Mouse (Mus musculus): ENCODE data around the gene Olfr1136. TPM values are rescaled to one million over a fixed set of nuclear protein-coding genes. Genes with fewer than 3 reads are reported as not detected.

Olfr1136 gene
- not detected for polyA plus RNA-seq (2014; fragmentation: Illumina TruSeq; extraction: RNeasy Lipid Tissue Mini Kit (QIAGEN cat#74804); ENCODE audit: low read depth, low replicate concordance)

GRCm38 (mm10) chr2:87693847-87694246 lies at the start of gene Olfr1136:
TSS of gene Olfr1136 (minus strand) at chr2:87693947.

GRCm38 (mm10) chr2:87743452-87743851 lies 49.7 kb upstream of the Olfr1136 start, which contains the start of gene Olfr1140:
TSS of gene Olfr1140 (plus strand) at chr2:87743752.

GRCm38 (mm10) chr2:87739878-87740277 lies 46.1 kb upstream of the Olfr1136 start, which contains the start of gene Olfr1138:
TSS of gene Olfr1138 (minus strand) at chr2:87739978.

GRCm38 (mm10) chr2:87713079-87713478 lies 19.3 kb upstream of the Olfr1136 start, which contains the start of gene Olfr1137:
TSS of gene Olfr1137 (minus strand) at chr2:87713179.

GRCm38 (mm10) chr2:87673564-87673963 lies 20.2 kb downstream of the Olfr1136 start, which contains the start of gene Olfr1135:
TSS of gene Olfr1135 (minus strand) at chr2:87673664.

GRCm38 (mm10) chr2:87658360-87658759 lies 35.4 kb downstream of the Olfr1136 start, which contains the start of gene Olfr1134:
TSS of gene Olfr1134 (minus strand) at chr2:87658460.

GRCm38 (mm10) chr2:87647274-87647673 lies 46.5 kb downstream of the Olfr1136 start, which contains the start of gene Olfr1133:
TSS of gene Olfr1133 (minus strand) at chr2:87647374.

Other genes with a start within 250 kb of the Olfr1136 start
- gene Olfr1126, start 240.0 kb downstream of the Olfr1136 start, polyA plus RNA-seq (2014; fragmentation: Illumina TruSeq; extraction: RNeasy Lipid Tissue Mini Kit (QIAGEN cat#74804); ENCODE audit: low read depth, low replicate concordance): not detected
- gene Pramel7, start 196.9 kb downstream of the Olfr1136 start, polyA plus RNA-seq (2014; fragmentation: Illumina TruSeq; extraction: RNeasy Lipid Tissue Mini Kit (QIAGEN cat#74804); ENCODE audit: low read depth, low replicate concordance): 0.71 TPM
- gene Pramel6, start 187.4 kb downstream of the Olfr1136 start, polyA plus RNA-seq (2014; fragmentation: Illumina TruSeq; extraction: RNeasy Lipid Tissue Mini Kit (QIAGEN cat#74804); ENCODE audit: low read depth, low replicate concordance): not detected
- 0.39 TPM for gene Olfr153, start 162.2 kb downstream of the Olfr1136 start, polyA plus RNA-seq (2014; fragmentation: Illumina TruSeq; extraction: RNeasy Lipid Tissue Mini Kit (QIAGEN cat#74804); ENCODE audit: low read depth, low replicate concordance)
- gene Olfr1128, start 148.4 kb downstream of the Olfr1136 start, polyA plus RNA-seq (2014; fragmentation: Illumina TruSeq; extraction: RNeasy Lipid Tissue Mini Kit (QIAGEN cat#74804); ENCODE audit: low read depth, low replicate concordance): not detected
- gene Olfr1129, start 120.0 kb downstream of the Olfr1136 start, polyA plus RNA-seq (2014; fragmentation: Illumina TruSeq; extraction: RNeasy Lipid Tissue Mini Kit (QIAGEN cat#74804); ENCODE audit: low read depth, low replicate concordance): not detected
- gene Olfr1130, start 87.7 kb downstream of the Olfr1136 start, polyA plus RNA-seq (2014; fragmentation: Illumina TruSeq; extraction: RNeasy Lipid Tissue Mini Kit (QIAGEN cat#74804); ENCODE audit: low read depth, low replicate concordance): not detected
- not detected for gene Olfr1131, start 66.8 kb downstream of the Olfr1136 start, polyA plus RNA-seq (2014; fragmentation: Illumina TruSeq; extraction: RNeasy Lipid Tissue Mini Kit (QIAGEN cat#74804); ENCODE audit: low read depth, low replicate concordance)
- gene Olfr1132, start 56.4 kb downstream of the Olfr1136 start, polyA plus RNA-seq (2014; fragmentation: Illumina TruSeq; extraction: RNeasy Lipid Tissue Mini Kit (QIAGEN cat#74804); ENCODE audit: low read depth, low replicate concordance): not detected
- gene Olfr1133, start 46.6 kb downstream of the Olfr1136 start, polyA plus RNA-seq (2014; fragmentation: Illumina TruSeq; extraction: RNeasy Lipid Tissue Mini Kit (QIAGEN cat#74804); ENCODE audit: low read depth, low replicate concordance): not detected
- gene Olfr1134, start 35.5 kb downstream of the Olfr1136 start, polyA plus RNA-seq (2014; fragmentation: Illumina TruSeq; extraction: RNeasy Lipid Tissue Mini Kit (QIAGEN cat#74804); ENCODE audit: low read depth, low replicate concordance): not detected
- not detected for gene Olfr1135, start 20.3 kb downstream of the Olfr1136 start, polyA plus RNA-seq (2014; fragmentation: Illumina TruSeq; extraction: RNeasy Lipid Tissue Mini Kit (QIAGEN cat#74804); ENCODE audit: low read depth, low replicate concordance)
- not detected for gene Olfr1137, start 19.2 kb upstream of the Olfr1136 start, polyA plus RNA-seq (2014; fragmentation: Illumina TruSeq; extraction: RNeasy Lipid Tissue Mini Kit (QIAGEN cat#74804); ENCODE audit: low read depth, low replicate concordance)
- gene Olfr1138, start 46.0 kb upstream of the Olfr1136 start, polyA plus RNA-seq (2014; fragmentation: Illumina TruSeq; extraction: RNeasy Lipid Tissue Mini Kit (QIAGEN cat#74804); ENCODE audit: low read depth, low replicate concordance): not detected
- gene Olfr1140, start 49.8 kb upstream of the Olfr1136 start, polyA plus RNA-seq (2014; fragmentation: Illumina TruSeq; extraction: RNeasy Lipid Tissue Mini Kit (QIAGEN cat#74804); ENCODE audit: low read depth, low replicate concordance): not detected
- gene Olfr1141, start 60.0 kb upstream of the Olfr1136 start, polyA plus RNA-seq (2014; fragmentation: Illumina TruSeq; extraction: RNeasy Lipid Tissue Mini Kit (QIAGEN cat#74804); ENCODE audit: low read depth, low replicate concordance): not detected
- not detected for gene Olfr152, start 85.5 kb upstream of the Olfr1136 start, polyA plus RNA-seq (2014; fragmentation: Illumina TruSeq; extraction: RNeasy Lipid Tissue Mini Kit (QIAGEN cat#74804); ENCODE audit: low read depth, low replicate concordance)
- gene Olfr1143, start 106.6 kb upstream of the Olfr1136 start, polyA plus RNA-seq (2014; fragmentation: Illumina TruSeq; extraction: RNeasy Lipid Tissue Mini Kit (QIAGEN cat#74804); ENCODE audit: low read depth, low replicate concordance): not detected
- not detected for gene Olfr1145, start 115.9 kb upstream of the Olfr1136 start, polyA plus RNA-seq (2014; fragmentation: Illumina TruSeq; extraction: RNeasy Lipid Tissue Mini Kit (QIAGEN cat#74804); ENCODE audit: low read depth, low replicate concordance)
- gene Olfr1148, start 136.6 kb upstream of the Olfr1136 start, polyA plus RNA-seq (2014; fragmentation: Illumina TruSeq; extraction: RNeasy Lipid Tissue Mini Kit (QIAGEN cat#74804); ENCODE audit: low read depth, low replicate concordance): not detected
- not detected for gene Olfr1150-ps1, start 150.0 kb upstream of the Olfr1136 start, polyA plus RNA-seq (2014; fragmentation: Illumina TruSeq; extraction: RNeasy Lipid Tissue Mini Kit (QIAGEN cat#74804); ENCODE audit: low read depth, low replicate concordance)
- not detected for gene Olfr1151, start 161.9 kb upstream of the Olfr1136 start, polyA plus RNA-seq (2014; fragmentation: Illumina TruSeq; extraction: RNeasy Lipid Tissue Mini Kit (QIAGEN cat#74804); ENCODE audit: low read depth, low replicate concordance)
- 0.06 TPM for gene Olfr1152, start 172.5 kb upstream of the Olfr1136 start, polyA plus RNA-seq (2014; fragmentation: Illumina TruSeq; extraction: RNeasy Lipid Tissue Mini Kit (QIAGEN cat#74804); ENCODE audit: low read depth, low replicate concordance)
- 0.15 TPM for gene Olfr1153, start 201.0 kb upstream of the Olfr1136 start, polyA plus RNA-seq (2014; fragmentation: Illumina TruSeq; extraction: RNeasy Lipid Tissue Mini Kit (QIAGEN cat#74804); ENCODE audit: low read depth, low replicate concordance)
- not detected for gene Olfr1154, start 211.2 kb upstream of the Olfr1136 start, polyA plus RNA-seq (2014; fragmentation: Illumina TruSeq; extraction: RNeasy Lipid Tissue Mini Kit (QIAGEN cat#74804); ENCODE audit: low read depth, low replicate concordance)

All from testis, adult 10 weeks (tissue).